Mouse (Mus musculus) thymus, postnatal 25 days (tissue): ENCODE results near the gene Acvr2b.

Experiments
- DNase-seq: peaks from one replicate; pipeline ENCODE4 v3.0.0; 2022

Gene Acvr2b

DNA sequence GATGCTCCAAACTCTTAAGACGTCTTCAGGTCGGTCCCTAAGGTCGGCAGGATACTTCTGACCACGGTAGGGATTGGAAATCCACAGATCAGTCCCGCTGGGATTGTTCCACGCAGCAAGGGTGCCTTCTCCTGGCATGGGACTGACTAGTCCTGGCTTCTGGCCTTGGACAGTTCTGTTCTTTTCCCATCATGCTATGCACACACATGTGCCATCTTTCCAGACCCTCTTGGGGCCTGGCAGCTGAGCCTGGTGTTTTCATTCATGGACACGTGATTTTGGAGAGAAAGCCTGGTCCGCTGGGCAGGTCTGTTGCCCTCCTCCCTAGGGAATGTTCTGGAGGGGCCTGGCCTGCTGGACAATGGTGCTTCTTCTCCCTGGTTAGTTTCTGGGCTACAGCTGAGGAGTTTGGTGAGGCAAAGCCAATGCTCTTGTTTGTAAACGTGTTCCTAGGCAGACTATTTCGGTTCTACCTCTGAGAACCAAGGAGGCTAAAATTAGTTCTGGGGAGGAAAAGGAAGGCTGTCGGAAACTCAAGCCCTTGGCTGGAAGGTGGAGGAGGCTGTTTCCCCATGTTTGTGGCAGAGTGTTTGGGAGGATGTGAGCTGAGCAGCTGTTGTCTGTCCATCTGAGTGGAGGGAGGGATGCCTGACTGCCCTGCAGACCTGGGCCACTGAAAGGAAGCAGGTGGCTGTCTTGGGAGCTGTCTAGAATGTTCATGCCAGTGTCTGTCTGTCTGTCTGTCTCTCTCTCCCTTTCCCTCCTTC, 7.2 kb downstream of the Acvr2b start:
- DNase-seq: no peak

DNA sequence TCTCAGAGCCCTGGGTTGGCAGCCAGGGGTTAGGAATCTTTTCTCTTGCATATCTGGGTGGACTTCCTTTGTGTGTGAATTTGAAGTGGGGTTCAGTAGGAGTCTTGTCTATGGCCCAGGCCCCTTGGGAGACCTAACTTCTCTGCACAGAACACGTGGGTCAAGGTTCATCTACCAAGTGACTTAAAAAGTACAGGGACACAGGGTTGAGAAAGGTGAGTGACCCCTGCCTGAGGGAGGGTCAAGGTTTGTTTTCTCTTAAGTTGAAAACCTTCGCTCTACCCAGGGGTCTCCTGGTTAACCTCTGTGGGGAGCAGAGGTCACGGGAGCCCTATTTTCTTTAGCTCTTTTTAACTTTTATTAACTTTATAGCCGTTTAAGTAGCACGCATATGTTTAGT, 7.9 kb downstream of the Acvr2b start:
- no peak for DNase-seq

DNA sequence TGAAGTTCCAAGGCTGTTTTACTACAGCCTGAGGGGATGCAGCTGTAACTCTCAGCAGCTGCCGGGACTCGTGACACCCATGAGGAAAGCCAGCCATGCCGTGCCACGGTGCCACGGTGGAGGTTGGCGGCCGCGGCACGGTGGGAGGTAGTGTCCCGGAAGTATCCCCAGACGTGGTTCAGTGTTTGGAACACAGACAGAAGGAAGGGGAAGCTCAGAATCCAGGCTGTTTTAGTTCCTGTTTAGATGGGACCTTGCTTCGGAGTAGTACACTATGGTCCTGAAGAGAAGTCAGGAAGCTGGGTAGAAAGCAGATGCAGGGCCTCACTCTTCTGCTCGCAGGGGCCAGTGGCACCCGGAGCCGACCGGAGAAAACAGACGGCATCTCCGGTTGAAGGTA, 16.1 kb downstream of the Acvr2b start:
- DNase-seq: no peak

DNA sequence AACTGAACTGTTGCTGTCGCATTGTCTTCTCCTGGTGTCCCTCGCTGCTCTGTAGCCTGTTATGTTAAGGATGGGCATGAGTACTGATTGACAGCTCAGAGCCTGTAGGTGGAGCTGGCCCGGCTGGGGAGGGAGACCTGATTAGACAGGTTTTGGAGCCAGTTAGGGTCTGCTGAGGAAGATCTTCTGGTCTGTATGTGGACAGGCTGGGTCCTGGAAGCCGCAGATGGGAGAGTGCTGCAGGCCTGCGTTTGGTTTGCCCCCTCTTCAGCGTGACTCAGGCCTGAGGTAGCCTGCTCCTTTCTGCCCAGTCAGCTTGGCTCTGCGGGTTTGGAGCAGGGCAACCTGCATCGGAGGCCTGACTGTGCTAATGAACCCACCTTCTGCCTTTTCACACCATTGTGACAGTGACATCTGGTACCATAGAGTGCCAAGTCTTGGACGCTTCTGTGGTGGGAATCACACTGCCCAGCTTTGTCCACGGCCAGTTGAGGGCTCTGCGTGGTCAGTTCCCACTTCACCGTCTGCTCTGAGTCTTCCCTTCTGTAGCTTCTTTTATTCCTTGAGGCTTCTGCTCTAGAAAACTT, 18.0 kb downstream of the Acvr2b start:
- DNase-seq: no peak

- no peak for DNase-seq
These were observed 23.5 kb downstream of the Acvr2b start for GRCm38 (mm10) chr9:119425217-119425975.

GRCm38 (mm10) chr9:119425976-119426415, 24.1 kb downstream of the Acvr2b start:
- DNase-seq: no peak

GRCm38 (mm10) chr9:119426483-119426882, 24.6 kb downstream of the Acvr2b start:
- no peak for DNase-seq

DNA sequence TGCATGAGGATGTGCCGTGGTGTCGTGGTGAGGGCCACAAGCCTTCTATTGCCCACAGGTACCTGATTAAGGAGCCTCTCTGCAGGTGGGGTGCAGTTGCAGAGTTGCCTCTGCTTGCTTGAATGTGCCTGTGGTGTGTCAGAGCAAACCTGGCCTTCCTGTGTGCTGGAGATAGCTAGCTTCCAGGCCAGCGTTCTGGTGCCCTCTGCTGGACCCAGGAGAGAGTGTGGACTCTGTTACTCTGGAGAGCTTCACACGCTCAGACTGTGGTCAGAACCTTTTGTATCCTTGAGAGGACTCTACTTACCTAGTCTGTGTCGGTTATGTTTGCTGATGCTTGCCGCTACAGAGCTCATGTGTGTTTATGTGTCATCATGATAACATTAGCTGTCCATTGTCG, 28.4 kb downstream of the Acvr2b start:
- peak; percentile 71 for DNase-seq

GRCm38 (mm10) chr9:119435855-119436254, 33.9 kb downstream of the Acvr2b start:
- no peak for DNase-seq

- DNase-seq: no peak
These were observed 36.1 kb downstream of the Acvr2b start for GRCm38 (mm10) chr9:119438065-119438464.

DNA sequence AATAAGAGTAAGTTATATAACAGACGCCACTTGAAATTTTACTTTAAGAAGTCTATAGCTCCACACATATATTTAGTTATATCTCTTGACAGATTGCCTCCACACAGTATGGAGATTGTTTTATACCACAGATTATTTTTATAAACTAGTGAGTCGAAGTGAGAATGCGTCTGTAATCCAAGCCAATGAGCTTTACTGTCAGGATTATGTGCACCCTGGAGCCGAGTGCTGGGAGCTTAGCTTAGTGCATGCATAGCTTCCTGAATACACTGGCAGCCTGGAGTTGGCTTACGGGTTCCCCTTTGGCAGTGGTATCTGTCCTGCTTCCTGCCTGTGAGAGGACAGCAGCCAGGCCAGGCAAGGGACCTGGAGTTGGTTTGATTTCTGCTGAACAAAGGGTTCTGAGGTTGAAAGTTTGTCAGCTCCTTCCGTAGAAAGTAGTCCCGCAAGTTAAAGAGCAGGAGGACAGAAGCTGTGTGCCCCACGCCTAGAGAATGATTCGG, 36.6 kb downstream of the Acvr2b start:
- DNase-seq: no peak

- DNase-seq: peak; percentile 97
These were observed 43.0 kb downstream of the Acvr2b start, which contains the start of gene Exog for GRCm38 (mm10) chr9:119444738-119445429. Gene Exog, plus strand, starts transcription at chr9:119444943.

DNA sequence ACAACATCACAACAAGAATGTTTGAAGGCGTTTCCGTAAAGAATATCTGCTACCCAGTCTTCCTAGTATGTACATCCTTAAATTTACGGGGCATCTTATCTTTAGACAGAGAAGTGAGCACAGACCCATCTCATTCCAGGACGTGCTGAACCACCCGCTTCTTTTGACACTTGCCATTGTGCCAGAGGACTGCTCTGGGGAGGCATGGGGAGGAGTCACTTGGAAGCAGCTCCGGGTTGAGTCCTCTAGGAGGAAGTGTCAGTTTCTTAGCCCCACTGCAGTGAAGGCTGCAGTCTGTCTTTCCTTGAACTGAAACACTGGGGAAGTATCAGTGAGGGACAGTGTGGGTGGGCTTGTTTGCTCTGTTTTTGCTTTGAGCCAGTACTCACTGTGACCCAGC, 43.8 kb downstream of the Acvr2b start:
- DNase-seq: no peak

- no peak for DNase-seq
These were observed 54.0 kb downstream of the Acvr2b start for GRCm38 (mm10) chr9:119455967-119456366.

- no peak for DNase-seq
These were observed 55.2 kb downstream of the Acvr2b start for GRCm38 (mm10) chr9:119457122-119457521.

- peak; percentile 81 for DNase-seq
These were observed 58.5 kb downstream of the Acvr2b start for GRCm38 (mm10) chr9:119460410-119460809.

GRCm38 (mm10) chr9:119465056-119465455, 63.1 kb downstream of the Acvr2b start:
- peak; percentile 84 for DNase-seq

GRCm38 (mm10) chr9:119465595-119465994, 63.7 kb downstream of the Acvr2b start:
- peak; percentile 58 for DNase-seq

GRCm38 (mm10) chr9:119469691-119470353, 67.9 kb downstream of the Acvr2b start:
- no peak for DNase-seq

DNA sequence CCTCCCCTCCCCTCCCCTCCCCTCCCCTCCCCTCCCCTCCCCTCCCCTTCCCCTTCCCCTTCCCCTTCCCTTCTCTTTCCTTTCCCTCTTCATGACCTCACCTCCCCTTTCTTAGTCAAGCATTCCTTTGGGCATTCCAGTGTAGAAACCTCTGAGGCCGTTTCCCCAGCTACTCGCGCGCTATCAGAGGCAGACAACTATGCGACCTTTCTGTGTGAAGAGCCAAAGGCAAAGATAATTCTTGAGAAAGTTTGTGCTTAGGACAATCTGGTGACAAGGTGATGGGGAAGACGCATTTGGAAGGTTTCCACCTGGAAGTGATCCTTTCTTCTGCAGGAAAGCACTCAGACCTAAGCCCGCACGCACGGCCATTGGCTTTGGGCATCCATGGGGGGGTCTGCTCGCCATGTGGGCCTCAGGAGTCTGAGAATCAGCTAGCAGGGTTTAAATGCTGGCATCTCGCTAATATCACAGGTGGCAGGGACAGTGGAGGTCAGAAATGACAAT, 70.5 kb downstream of the Acvr2b start:
- DNase-seq: no peak

DNA sequence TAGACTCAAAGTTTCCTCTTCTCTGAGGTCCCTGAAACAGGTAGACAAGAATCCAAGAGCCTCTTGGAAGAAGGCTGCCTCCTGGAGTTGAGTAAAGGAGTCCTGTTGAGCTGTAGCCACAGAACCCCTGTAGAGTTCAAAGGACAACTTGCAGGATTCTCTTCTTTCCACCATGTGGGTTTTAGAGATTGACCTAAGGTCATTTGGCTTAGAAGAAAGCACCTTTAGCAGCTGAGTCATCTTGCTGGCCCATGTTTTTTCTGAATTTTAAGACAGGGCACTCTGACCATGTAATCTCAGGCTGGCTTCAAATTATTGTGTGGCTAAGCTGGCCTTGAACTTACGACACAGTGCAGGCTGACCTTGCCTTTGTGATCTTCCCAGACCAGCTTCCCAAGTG, 71.1 kb downstream of the Acvr2b start:
- no peak for DNase-seq

DNA sequence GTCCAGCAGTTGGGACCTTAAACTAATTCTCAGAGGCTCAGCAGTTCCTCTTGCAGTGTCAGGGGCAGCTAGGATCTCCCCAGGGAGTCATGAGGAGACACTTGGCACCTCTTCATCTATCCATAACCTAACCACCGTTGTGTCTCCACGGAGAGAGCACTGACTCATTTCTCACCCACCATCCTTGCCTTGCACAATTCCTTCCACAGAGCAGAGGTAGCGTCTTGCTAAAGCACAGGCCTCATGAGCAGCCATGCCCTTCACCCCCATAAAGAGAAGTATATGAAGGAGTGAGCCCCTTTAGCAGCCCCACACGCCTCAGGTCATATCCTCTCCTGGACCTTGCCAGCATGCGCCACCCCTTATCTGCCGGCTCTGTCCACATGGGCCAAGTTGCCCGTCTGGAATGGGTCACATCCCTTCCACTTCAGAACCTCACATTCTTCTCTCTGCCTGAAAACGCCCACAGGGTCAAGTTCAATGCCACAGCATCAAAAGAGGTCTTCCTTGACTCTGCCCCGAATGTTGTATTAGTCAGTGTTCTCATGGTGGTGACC, 71.8 kb downstream of the Acvr2b start:
- DNase-seq: no peak
